Mouse (Mus musculus): ENCODE measurements at regions not wholly inside any gene's neighbourhood (a gene's known extent, or its start where the extent isn't known, plus 50 kb on each side); places are given as distances from the start of the nearest gene placed in this dataset.

DNA sequence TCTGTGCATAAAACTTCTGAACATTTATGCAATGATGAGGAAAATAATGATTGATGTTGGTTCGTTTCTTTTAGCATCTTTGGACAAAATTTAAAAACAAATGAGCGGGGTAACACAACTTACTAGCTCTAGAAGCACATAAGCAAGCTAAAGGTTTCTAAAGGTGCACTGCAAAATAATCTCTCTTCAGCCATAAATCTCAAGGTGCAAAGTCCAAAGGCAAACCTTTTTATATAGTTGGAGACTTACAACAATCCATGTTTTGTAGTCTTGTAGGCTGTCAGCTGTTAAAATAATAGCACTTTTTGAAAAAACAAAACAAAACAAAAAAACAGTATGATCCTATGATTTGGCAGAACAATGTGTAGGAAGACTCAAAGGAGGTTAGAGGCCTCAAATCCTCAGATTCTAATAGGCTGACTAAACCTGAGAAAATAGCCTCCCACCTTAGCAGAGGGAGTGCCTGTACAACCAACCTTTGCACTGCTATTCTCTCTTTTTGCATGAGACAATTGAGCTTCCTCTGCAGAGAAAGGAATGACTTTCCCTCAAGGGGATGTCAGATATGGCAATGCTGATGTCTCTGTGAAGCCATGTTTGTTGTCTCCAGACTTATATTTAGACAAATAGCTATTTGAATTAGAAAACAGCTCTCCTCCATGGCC, 452.9 kb downstream of the Cdh9 start:
- H3K9ac ChIP-seq (ENCODE audit: low read depth, poor library complexity, severe bottlenecking): no peak overlapping the region
- no peaks in the 10 kb centered on the region for H3K4me1 ChIP-seq (ENCODE audit: control insufficient read depth, insufficient read depth, low read length)
- no peaks in the 10 kb centered on the region for H3K27me3 ChIP-seq (ENCODE audit: control insufficient read depth, insufficient read depth, low read length, poor library complexity, severe bottlenecking)
- TF ChIP-seq EP300 (IDR thresholded peaks at IDR 0.05; ENCODE audit: insufficient read depth, low read depth, low read length) (no peak), POLR2A (IDR thresholded peaks at IDR 0.05; ENCODE audit: insufficient read depth, low read length) (no peak), CTCF (IDR thresholded peaks at IDR 0.05; ENCODE audit: low read depth, low read length) (no peak)
- no peak overlapping the region for H3K27ac ChIP-seq (ENCODE audit: insufficient read depth, low read length)
- no peaks in the 10 kb centered on the region for H3K36me3 ChIP-seq (ENCODE audit: control insufficient read depth, insufficient read depth, low read length, poor library complexity, severe bottlenecking)
- H3K4me3 ChIP-seq (ENCODE audit: low read depth, low read length): no peak overlapping the region
- no peaks in the 10 kb centered on the region for H3K9me3 ChIP-seq (replicated peaks; ENCODE audit: control insufficient read depth, insufficient read depth, low read length, poor library complexity, severe bottlenecking)

DNA sequence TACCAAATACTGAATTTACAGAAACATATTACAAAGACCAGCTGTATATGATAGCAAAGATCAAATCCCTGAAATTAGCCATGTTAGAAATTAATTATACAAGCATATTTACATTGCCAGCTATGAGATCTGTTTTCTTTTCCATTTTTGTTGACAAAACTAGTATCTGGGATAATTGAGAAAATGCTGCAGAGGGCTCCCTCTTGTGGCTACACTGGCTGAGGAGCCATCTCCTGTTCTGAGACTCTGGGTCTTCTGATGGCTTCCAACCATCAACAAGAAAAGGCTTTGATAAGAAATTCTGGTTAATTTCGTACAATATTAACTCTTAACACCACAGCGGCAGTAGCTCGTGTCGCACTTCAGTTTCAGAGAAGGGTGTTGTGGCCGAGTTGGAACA, 466.9 kb downstream of the Cdh9 start:
- no peaks in the 10 kb centered on the region for H3K4me1 ChIP-seq (ENCODE audit: control insufficient read depth, insufficient read depth, low read length)
- TF ChIP-seq POLR2A (IDR thresholded peaks at IDR 0.05; ENCODE audit: insufficient read depth, low read length) (no peak), EP300 (IDR thresholded peaks at IDR 0.05; ENCODE audit: insufficient read depth, low read depth, low read length) (no peak), CTCF (IDR thresholded peaks at IDR 0.05; ENCODE audit: low read depth, low read length) (no peak)
- no peak overlapping the region for H3K4me3 ChIP-seq (ENCODE audit: low read depth, low read length)
- H3K36me3 ChIP-seq (ENCODE audit: control insufficient read depth, insufficient read depth, low read length, poor library complexity, severe bottlenecking): no peaks in the 10 kb centered on the region
- H3K27ac ChIP-seq (ENCODE audit: insufficient read depth, low read length): no peak overlapping the region
- H3K9me3 ChIP-seq (replicated peaks; ENCODE audit: control insufficient read depth, insufficient read depth, low read length, poor library complexity, severe bottlenecking): no peaks in the 10 kb centered on the region
- H3K9ac ChIP-seq (ENCODE audit: low read depth, poor library complexity, severe bottlenecking): no peak overlapping the region
- no peaks in the 10 kb centered on the region for H3K27me3 ChIP-seq (ENCODE audit: control insufficient read depth, insufficient read depth, low read length, poor library complexity, severe bottlenecking)

DNA sequence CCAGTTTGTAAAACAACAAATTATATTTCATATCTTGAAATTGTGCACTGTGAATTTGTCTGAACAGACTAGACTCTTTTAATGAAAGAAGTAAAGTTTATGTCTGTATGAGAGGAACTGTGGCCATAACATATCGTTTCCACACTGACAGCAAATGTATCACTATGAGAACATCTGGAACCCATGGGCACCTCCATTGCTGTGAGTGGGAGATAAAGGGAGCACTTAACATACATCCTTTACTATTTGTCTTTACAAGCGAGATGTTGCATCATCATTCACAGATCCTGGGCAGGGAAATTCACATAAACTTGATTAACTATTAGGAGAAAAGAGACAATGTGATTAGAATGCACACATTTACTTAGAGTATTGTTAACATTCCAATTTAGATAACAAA, 476.2 kb downstream of the Cdh9 start:
- TF ChIP-seq CTCF (IDR thresholded peaks at IDR 0.05; ENCODE audit: low read depth, low read length) (no peak), EP300 (IDR thresholded peaks at IDR 0.05; ENCODE audit: insufficient read depth, low read depth, low read length) (no peak)
- Histone ChIP-seq H3K27me3 (ENCODE audit: control insufficient read depth, insufficient read depth, low read length, poor library complexity, severe bottlenecking) (no peaks in the 10 kb centered on the region), H3K9me3 (replicated peaks; ENCODE audit: control insufficient read depth, insufficient read depth, low read length, poor library complexity, severe bottlenecking) (no peaks in the 10 kb centered on the region), H3K27ac (ENCODE audit: insufficient read depth, low read length) (no peak overlapping the region), H3K36me3 (ENCODE audit: control insufficient read depth, insufficient read depth, low read length, poor library complexity, severe bottlenecking) (no peaks in the 10 kb centered on the region), H3K4me1 (ENCODE audit: control insufficient read depth, insufficient read depth, low read length) (no peaks in the 10 kb centered on the region), H3K9ac (ENCODE audit: low read depth, poor library complexity, severe bottlenecking) (no peak overlapping the region), H3K4me3 (ENCODE audit: low read depth, low read length) (no peak overlapping the region)

DNA sequence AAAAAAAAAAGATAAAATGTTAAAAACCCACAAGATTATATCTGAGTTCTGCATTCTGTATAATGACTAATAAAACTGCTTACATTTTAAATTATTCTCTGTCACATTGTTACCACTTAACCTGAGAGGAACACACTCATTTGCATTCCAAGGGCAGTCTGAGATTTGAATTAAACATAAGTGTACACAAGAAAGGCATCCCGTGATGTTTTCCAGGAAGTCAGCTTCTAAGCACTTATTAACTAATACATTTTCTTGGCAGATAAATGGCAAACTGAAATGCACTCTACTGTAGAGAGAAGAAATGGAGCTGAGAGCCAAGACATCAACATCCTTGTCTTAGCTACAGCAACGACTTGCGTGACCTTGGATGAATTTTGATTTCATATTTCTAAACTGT, 516.5 kb downstream of the Cdh9 start:
- Histone ChIP-seq H3K27ac (ENCODE audit: insufficient read depth, low read length) (no peak overlapping the region), H3K4me1 (ENCODE audit: control insufficient read depth, insufficient read depth, low read length) (no peaks in the 10 kb centered on the region), H3K36me3 (ENCODE audit: control insufficient read depth, insufficient read depth, low read length, poor library complexity, severe bottlenecking) (no peaks in the 10 kb centered on the region), H3K4me3 (ENCODE audit: low read depth, low read length) (no peak overlapping the region), H3K9ac (ENCODE audit: low read depth, poor library complexity, severe bottlenecking) (no peak overlapping the region), H3K27me3 (ENCODE audit: control insufficient read depth, insufficient read depth, low read length, poor library complexity, severe bottlenecking) (no peaks in the 10 kb centered on the region), H3K9me3 (replicated peaks; ENCODE audit: control insufficient read depth, insufficient read depth, low read length, poor library complexity, severe bottlenecking) (no peaks in the 10 kb centered on the region)
- TF ChIP-seq EP300 (IDR thresholded peaks at IDR 0.05; ENCODE audit: insufficient read depth, low read depth, low read length): no peak
- TF ChIP-seq CTCF (IDR thresholded peaks at IDR 0.05; ENCODE audit: low read depth, low read length): no peak
- TF ChIP-seq POLR2A (IDR thresholded peaks at IDR 0.05; ENCODE audit: insufficient read depth, low read length): no peak

DNA sequence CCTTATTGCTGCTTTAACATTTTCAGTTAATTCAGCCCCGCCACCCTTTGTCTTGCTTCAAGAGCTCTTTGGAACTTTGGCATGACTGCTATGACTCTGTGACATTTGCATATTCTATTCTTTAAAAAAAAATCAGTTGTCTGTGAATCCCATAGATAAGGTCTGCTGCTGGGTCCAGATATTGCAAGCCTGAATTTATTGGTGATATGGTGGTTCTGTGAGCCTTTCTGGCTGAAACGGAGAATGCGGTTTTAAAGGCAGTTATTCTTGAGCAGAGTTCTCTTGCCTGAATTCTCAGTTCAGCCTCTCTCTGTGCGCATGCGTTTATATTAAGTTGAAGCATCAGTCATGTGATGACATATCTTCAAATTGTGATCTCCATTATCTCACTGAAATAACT, 560.7 kb downstream of the Cdh9 start:
- Histone ChIP-seq H3K4me3 (ENCODE audit: low read depth, low read length) (no peak overlapping the region), H3K9ac (ENCODE audit: low read depth, poor library complexity, severe bottlenecking) (no peak overlapping the region), H3K9me3 (replicated peaks; ENCODE audit: control insufficient read depth, insufficient read depth, low read length, poor library complexity, severe bottlenecking) (no peaks in the 10 kb centered on the region), H3K4me1 (ENCODE audit: control insufficient read depth, insufficient read depth, low read length) (no peaks in the 10 kb centered on the region), H3K36me3 (ENCODE audit: control insufficient read depth, insufficient read depth, low read length, poor library complexity, severe bottlenecking) (no peaks in the 10 kb centered on the region), H3K27me3 (ENCODE audit: control insufficient read depth, insufficient read depth, low read length, poor library complexity, severe bottlenecking) (no peaks in the 10 kb centered on the region), H3K27ac (ENCODE audit: insufficient read depth, low read length) (no peak overlapping the region)
- TF ChIP-seq EP300 (IDR thresholded peaks at IDR 0.05; ENCODE audit: insufficient read depth, low read depth, low read length) (no peak), CTCF (IDR thresholded peaks at IDR 0.05; ENCODE audit: low read depth, low read length) (no peak)
